Mouse (Mus musculus) lung, adult 2 months (tissue): ENCODE measurements around the gene Tmem151a.

ENCODE experiments used
- CTCF ChIP-seq: fragments of 200-500 bp; IDR thresholded peaks from 2 replicates; pipeline ENCODE4 v1.5.1; 2011; ENCODE audit warnings: mild to moderate bottlenecking, low read length, control low read depth; ENCODE audit not compliant: insufficient read depth
- POLR2A ChIP-seq: fragments of 200-500 bp; IDR thresholded peaks from 2 replicates; pipeline ENCODE4 v1.6.1; 2011; ENCODE audit warnings: low read depth, mild to moderate bottlenecking, control low read depth, low read length, borderline replicate concordance; ENCODE audit errors: extremely low read depth

- TF ChIP-seq CTCF, result no peak
- TF ChIP-seq POLR2A, result no peak
These were observed 22.9 kb downstream of the Tmem151a start for GRCm38 (mm10) chr19:5062446-5062845.
